Mouse (Mus musculus) left cerebral cortex, postnatal 10 days (tissue): Measurements from ENCODE around the gene Flna. TPM values are rescaled to one million over a fixed set of nuclear protein-coding genes. Genes with fewer than 3 reads are reported as not detected.

Source experiments
- DNase-seq, 2 experiments: peaks; one replicate each; pipeline ENCODE4 v3.0.0; 2021 to 2022; ENCODE audit warnings: low spot score in 2 of 2, mixed read lengths in 1 of 2; ENCODE audit errors: extremely low spot score in 1 of 2
- intact Hi-C: fragments of 180-260 bp; cut with DNase I; formaldehyde crosslinking; loops from one replicate; pipeline ENCODE4 v1.15.1; 2025
- total RNA-seq, 2 experiments: library from RNA; stranded (reverse); gene quantifications; 2 replicates each; pipeline ENCODE4 v1.2.3; 2021

The Flna gene
- 100 to 1,000 TPM; 199 to 211 TPM for total RNA-seq

DNA sequence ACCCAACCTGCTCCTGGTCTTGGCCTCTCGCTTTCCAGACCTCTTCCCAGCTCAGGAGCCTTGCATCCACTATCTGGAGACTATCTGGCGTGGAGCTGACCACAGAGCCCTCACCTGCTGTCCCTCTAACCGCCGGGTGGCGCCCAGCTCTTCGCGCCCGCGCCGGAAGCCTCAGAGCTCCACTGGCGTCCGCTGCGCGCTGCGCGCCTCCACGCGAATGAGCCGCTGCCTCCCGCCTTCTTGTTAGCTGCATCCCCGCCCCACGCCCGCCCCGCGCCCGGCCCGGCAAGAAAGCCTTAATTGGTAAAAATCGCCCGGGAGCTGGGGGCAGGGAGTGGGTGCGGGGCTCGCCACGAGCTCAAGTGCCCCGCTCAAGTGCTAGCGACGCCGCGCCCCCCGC lies at the start of gene Flna:
Flna (minus strand) TSS at position 206 of the 400 bp plus-strand sequence.
- intact Hi-C loops = loop anchor here (2.0 to 10.0 kb wide), 2 partner anchors 163 to 285 kb away; partner anchors contain the start of gene Hcfc1
- DNase-seq = peak in 1 of 2 experiments; percentile 83

DNA sequence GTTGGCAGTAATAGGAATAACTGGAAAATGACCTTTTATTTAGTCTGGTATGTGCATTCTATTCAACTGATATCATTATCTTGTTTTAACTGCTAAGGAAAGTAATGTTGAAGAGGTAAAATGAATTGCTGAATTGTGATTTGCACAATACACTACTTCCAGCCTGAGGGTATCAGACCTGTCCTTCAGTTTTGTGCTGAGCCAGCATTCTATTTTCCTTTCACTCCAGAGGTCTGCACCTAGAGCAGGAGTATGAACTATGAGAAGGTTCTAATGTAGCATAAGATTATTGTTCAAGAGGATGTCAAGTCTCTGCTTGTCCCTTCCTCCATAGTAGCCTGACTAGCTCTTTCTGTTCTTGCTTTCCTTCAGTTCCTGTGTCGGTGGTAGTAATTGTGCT lies 48.7 kb upstream of the Flna start:
- intact Hi-C loops = no loop called here

GRCm38 (mm10) chrX:74296538-74297448 lies 47.2 kb upstream of the Flna start, which contains the start of gene Atp6ap1:
TSS of gene Atp6ap1 (plus strand) at chrX:74297097.
- intact Hi-C loops = no loop called here
- DNase-seq = peak; percentile 93 to 94

More for the DNA sequence above, 48.7 kb upstream of the Flna start:
- DNase-seq = no peak

DNA sequence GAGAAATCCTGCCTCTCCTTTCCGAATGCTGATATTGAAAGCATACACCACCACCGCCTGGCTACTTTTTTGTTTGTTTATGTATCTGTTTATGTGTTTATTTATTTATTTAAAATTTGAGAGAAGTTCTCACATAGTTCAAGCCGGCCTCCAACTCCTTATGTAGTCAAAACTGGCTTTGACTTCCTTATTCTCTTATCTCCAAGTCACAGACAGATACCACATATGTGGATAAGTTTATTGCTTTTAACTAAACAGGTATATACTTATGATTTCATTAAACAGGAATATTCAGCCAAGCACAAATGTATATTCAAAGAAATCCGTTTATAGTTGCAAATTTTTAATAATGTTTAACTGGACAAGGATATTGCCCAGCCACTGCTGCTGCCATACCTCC lies 43.8 kb upstream of the Flna start:
- intact Hi-C loops = no loop called here
- no peak for DNase-seq

GRCm38 (mm10) chrX:74283092-74283437 lies 33.4 kb upstream of the Flna start:
- intact Hi-C loops = no loop called here
- no peak for DNase-seq

DNA sequence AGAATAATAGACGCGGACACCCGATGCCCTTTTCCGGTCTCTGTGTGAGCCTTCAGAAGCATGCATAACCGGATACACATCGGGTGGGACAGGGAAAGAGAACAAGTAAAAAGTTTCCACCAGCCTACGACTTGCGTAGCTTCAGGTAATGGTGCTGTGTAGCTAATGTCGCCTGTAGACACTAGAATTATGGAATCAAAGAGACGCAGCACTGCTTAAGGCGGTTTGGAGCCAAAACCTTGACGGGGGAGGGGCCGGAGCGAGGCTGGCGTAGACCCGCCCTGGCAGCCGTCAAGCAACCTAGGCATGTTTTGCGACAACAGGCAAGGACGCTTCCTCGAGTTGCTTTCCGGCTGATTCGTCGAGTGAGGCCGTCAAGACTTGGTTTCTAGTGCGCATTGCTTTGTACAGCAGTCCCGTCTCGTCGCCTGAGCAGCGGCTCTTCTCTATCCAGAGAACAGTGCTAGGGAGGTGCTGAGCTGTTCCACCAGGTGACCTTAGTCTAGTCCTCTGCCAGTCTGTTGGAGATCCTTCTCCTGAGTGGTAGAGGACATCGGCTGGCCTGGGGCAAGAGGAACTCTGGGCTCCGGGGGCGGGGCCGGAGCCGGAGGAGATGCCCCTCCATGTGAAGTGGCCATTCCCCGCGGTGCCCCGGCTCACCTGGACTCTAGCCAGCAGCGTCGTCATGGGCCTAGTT lies 32.9 kb upstream of the Flna start:
- intact Hi-C loops = no loop called here
- peak; percentile 84 to 91 for DNase-seq

- peak; percentile 38 to 87 for DNase-seq
- intact Hi-C loops = no loop called here
These were observed 32.2 kb upstream of the Flna start, which contains the start of the genes Taz and Dnase1l1 for GRCm38 (mm10) chrX:74281732-74282394. TSS of gene Taz (plus strand) at chrX:74281912. TSS of gene Dnase1l1 (minus strand) at chrX:74282337.

DNA sequence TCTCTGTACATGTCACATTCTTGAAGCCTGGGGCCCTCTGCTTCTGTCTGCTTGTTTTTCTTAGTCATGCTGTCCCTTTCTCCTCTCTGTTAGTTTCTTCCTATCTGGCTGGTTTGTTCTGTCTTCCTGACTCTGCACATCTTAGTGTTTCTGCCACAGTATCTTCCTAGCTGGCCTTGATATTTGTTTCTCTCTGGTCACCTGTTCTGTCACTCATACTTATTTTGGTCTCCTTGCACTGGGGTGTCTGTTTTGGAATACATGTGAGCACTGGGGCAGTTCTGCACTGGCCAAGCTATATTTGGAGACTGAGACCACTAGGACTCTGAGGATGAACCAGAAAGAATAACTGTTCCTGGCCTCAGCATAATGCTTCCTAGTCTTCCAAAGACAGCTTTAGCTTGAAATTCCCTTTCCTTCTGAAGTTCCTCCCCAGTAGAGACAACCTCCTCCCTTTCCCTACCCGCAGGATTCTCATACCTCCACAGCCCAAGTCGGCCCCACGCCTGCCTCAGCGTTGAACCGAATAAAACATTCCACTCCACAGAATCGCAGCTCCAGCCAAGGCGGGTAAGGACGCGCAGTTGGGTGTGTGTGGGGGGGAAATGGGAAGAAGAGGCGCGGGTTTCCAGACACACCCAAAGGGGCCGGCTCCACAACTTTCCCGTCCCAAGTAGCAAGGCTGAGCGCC lies 31.6 kb upstream of the Flna start:
- no peak for DNase-seq
- intact Hi-C loops = no loop called here

DNA sequence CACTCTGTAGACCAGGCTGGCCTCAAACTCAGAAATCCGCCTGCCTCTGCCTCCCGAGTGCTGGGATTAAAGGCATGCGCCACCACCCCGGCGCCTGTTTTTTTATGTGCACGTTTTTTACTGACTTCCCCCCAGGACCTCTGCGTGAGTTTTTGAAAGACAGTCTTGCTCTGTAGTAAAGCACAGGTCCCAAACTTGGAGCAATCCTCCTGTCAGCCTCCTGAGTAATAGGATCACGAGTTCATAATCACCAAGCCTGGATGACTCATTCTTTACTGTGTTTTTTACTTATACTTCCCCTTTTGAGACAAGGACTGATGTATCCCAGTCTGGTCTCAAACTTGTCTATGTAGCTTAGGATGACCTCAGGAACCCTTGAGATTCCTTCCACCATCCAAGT lies 28.3 kb upstream of the Flna start:
- intact Hi-C loops = no loop called here
- DNase-seq = no peak

DNA sequence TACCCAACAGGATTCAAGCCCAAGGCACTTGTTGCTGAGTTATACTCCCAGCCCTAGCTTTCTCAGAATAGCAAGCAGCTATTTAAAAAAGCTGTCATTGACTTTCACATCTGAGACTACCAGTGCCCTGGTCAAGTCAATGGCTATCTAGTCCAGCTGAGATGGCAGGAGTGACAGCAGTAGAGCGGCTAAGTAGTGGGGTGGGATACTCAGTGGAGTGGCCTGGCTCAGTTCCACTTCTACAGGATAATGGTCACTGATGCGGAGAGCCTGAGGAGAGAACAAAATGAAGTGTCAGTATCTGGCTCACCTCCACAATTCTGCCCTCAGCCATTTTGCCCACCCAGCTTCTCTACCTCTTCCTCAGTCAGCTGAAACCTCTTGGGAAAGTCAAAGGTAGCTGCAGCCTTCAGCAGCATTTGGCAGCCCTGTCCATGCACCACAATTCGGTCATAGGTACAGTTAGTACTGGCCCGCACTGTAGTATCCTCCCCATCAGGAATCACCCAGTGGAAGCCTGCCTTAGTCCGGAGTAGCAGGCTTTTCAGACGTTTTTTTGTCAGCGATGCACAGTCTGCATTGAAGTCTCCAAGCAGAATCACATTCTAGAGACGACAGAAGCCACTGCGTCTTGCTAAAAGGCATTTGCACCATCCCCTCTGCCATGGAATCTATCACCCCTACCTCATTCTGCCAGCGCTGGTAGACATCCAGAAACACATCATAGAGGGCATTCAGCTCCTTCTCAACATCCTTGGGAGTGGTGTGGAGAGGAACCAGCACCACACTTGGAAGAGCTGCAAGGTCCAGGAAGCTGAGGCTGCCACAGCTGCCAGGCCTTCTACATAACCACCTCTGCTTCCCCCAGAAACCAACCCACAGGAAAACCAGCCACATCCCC lies 24.1 kb upstream of the Flna start:
- intact Hi-C loops = no loop called here
- DNase-seq = no peak

GRCm38 (mm10) chrX:74270902-74271551 lies 21.4 kb upstream of the Flna start:
- DNase-seq = peak in 1 of 2 experiments; percentile 40
- intact Hi-C loops = no loop called here

GRCm38 (mm10) chrX:74270062-74270901 lies 20.7 kb upstream of the Flna start, which contains the start of gene Rpl10:
TSS of gene Rpl10 (plus strand) at chrX:74270812.
- intact Hi-C loops = no loop called here

GRCm38 (mm10) chrX:74269736-74270061 lies 20.1 kb upstream of the Flna start:
- intact Hi-C loops = no loop called here

More at GRCm38 (mm10) chrX:74270062-74270901, 20.7 kb upstream of the Flna start, which contains the start of gene Rpl10:
- peak; percentile 92 to 93 for DNase-seq

GRCm38 (mm10) chrX:74257746-74258145 lies 8.1 kb upstream of the Flna start:
- intact Hi-C loops = no loop called here

More at GRCm38 (mm10) chrX:74269736-74270061, 20.1 kb upstream of the Flna start:
- DNase-seq = no peak

DNA sequence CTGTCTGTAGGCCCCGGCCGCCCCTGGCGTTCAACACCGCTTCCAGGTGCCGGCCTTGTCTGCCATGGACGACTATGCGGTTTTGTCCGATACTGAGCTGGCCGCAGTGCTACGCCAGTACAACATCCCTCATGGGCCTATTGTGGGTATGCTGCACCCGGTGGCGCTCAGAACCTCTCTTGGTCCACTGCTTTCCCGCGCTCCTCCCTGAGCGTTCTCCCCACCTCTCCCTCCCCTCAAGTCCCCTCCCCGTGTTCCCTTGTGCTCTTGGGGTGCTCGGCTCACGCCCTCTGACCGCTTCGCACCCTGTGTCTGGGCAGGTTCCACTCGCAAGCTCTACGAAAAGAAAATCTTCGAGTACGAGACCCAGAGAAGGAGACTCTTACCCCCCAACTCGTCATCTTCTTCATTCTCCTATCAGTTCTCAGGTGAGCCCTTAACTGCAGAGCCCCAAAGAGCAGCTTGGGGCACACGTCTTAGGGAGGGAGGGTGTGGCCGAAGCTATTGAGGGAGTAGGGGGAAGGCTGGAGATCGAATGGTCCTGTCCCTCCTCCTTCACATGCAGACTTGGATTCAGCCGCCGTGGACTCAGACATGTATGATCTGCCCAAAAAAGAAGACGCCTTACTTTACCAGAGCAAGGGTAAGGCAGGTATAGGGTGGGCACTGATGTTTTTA lies 5.4 kb upstream of the Flna start:
- intact Hi-C loops = no loop called here
- DNase-seq = no peak

More at GRCm38 (mm10) chrX:74257746-74258145, 8.1 kb upstream of the Flna start:
- DNase-seq = no peak
